Mouse (Mus musculus) fibroblast of lung, adult 2 months (primary cell): Measurements from ENCODE around the gene Nfib.
"Not testable (repeated sequence)": the region's sequence is repeated elsewhere in the genome, so short reads cannot be mapped to it uniquely, and the experiment has no call there.

Experiments
- DNase-seq: peaks from one replicate; pipeline ENCODE4 v3.0.0-alpha.2; 2011; ENCODE audit warnings: low read depth

Nfib gene

DNA sequence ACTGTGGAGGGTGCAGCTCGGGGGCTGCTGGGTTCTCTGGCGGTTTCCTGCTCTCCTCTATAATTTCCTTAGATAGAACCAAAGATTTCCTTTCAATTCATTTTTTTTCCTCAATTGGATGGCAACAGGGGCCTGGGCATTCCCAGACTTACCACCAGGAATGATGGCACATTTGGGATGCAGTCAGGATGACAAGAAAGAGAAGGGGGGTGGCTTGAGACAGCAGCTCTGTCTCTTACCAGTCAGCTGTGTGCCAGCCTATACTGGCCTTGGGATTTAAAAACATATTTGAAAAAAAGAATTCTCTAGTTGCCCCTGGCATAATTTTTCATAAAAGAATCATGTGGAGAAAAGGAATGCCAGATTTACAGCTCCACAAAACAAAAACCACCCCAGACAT, 408.0 kb downstream of the Nfib start:
- no peak for DNase-seq

- DNase-seq, result no peak
These were observed 411.5 kb downstream of the Nfib start for GRCm38 (mm10) chr4:82294066-82294465.

GRCm38 (mm10) chr4:82291174-82291847, 414.2 kb downstream of the Nfib start:
- DNase-seq, result no peak

GRCm38 (mm10) chr4:82290623-82291022, 414.9 kb downstream of the Nfib start:
- no peak for DNase-seq

GRCm38 (mm10) chr4:82289596-82289995, 416.0 kb downstream of the Nfib start:
- no peak for DNase-seq

- no peak for DNase-seq
These were observed 417.4 kb downstream of the Nfib start for GRCm38 (mm10) chr4:82288138-82288537.

- no peak for DNase-seq
These were observed 418.1 kb downstream of the Nfib start for GRCm38 (mm10) chr4:82287454-82287853.

DNA sequence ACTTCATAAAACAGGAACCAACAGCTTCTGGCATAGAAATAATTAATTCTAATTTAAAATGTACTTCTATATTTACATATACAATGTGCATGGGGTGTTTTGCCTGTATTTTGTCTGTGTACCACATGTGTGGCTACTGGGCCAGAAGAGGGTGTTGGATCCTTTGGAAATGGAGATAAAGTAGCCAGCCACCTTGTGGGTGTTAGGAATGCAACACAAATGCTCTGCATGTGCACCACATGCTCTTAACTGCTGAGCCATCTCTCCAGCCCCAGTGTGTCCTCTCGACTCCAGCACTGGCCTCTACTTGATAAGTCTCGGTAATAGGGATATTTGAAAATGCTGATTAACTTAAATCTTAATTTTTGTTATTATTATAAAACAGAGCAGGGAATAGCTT, 418.6 kb downstream of the Nfib start:
- DNase-seq, result no peak

DNA sequence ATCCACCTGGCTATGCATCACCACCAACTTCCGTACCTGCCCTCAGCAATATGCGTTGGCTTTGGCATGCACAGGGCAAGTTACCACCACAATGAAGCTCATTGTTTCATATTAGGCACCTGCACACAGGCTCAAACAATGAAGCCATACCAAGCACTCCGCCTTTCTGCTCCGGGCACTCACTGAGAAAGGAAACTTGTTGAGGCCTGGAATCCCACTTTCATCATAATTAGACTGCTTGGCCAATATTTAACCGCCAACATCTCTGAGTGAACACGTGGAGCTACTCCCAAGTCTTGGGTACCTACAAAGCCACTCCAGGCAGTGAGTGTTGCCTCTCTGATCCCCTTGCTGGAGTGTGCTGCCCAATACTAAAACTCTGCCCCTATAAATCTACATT, 422.0 kb downstream of the Nfib start:
- DNase-seq, result no peak

DNA sequence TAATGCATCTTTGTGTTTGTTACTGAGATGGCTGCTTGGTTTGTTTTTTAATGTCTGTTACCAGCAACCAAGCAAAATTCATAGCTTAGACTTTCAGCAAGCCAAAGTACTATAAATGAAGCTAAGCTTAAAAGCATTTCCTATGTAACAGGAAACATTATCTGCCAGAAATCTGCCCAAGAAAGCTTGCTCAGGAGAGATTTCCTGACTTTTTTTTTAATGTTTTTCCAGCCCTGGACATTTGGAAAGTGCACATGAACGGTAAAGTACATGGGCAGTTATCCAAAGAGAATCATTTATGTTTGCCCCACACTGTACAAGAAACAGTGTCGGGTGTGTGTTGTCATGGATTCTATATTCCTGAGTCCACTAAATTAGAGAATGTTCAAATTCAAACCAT, 429.6 kb downstream of the Nfib start:
- no peak for DNase-seq

DNA sequence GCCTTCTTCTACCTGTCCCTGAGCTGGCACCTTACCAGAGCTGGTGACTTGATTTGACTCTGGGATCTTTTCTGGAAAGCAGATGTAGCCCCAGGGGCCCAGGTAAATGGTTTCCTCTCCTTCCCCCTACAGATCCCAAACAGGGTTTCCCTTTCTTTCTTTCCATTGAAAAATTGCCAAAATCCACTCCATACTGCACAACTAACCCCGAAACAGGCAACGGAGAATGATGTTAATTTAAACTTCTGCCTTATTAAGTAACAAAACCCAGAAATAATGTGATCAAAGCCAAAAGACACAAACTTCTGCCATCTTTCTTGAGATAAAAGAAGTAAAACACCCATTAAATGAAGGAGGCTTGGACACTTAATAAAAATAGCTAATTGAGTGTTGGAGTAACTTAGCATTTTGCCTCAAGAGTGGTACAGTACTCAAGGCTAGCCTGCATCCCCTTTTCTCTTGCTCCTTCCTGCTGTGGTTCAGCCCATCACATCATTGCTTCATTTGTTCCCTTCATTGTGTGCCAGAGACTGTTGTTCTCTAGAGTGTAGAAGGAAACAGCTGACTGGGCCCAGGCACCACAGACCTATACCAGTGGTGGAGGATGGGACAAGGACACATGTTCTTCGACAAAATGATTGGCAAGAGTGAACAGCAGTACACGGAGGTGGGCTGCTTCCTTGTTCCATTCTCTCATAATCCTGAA, 432.3 kb downstream of the Nfib start:
- DNase-seq, result no peak

DNA sequence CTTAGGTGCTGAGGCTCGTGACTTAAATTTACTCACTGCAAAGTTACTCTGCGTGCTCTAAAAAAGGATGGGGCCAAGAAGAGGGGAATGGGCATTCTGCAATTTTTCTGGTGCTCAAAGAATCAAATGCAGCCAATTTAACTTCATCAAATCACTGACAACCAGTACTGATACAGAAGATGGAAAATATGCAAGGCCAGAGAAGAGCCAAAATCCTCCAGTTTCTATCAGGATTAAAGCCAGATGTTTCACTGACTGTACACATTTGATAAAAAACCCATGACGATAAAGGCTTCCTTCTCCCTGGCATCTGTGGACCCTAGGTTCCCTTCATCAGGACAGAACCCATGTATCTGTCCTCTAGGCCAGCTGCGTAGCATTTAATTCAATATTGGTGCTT, 433.5 kb downstream of the Nfib start:
- DNase-seq, result no peak

DNA sequence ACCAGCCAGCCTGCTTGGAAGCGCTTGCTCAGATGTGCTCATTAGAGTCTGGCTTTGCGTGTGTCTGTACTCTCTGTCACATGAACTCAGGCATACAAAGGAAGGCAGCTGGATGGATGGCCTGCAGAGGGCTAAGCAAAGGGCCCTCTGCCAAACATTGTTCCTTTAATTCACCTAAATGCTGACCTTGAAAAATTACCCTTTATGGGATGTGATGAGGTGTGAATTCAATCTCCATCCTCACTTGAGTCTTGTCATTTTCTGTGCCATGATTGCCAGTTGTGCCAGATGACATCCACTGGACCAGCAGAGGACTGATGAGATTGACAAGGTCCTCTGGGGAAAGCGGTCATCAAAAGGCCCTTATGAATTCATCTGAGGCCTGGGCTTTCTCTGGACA, 434.0 kb downstream of the Nfib start:
- DNase-seq, result no peak

GRCm38 (mm10) chr4:82267832-82268778, 437.4 kb downstream of the Nfib start:
- DNase-seq, result no peak

- no peak for DNase-seq
These were observed 439.4 kb downstream of the Nfib start for GRCm38 (mm10) chr4:82266066-82266619.

DNA sequence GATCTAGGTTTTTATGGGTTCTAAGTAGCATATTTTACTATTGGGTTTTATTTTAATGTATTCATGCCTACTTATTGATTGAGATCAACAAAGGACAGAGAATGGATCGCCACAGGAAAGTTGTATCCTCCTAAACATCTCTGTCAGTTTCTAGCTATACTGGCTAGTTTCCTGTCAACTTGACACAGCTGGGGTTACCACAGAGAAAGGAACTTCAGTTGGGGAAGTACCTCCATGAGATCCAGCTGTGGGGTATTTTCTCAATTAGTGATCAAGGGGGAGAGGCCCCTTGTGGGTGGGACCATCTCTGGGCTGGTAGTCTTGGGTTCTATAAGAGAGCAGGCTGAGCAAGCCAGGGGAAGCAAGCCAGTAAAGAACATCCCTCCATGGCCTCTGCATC, 447.0 kb downstream of the Nfib start:
- not testable (repeated sequence) for DNase-seq

GRCm38 (mm10) chr4:82252054-82252453, 453.5 kb downstream of the Nfib start:
- no peak for DNase-seq

DNA sequence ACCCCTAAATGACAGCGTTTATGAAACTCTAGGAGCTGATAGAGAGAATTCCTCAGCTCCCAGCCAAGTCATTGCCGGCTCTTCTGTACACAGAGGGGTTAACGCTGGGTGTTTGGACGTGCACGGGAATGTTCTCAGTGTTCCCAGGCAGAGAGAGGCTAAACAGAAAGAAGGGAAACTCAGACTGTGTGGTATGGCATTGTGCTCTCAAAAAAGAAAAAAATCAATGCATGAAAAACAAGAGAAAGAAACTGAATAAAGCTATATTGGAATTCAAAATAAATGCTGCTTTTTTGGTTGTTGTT, 455.2 kb downstream of the Nfib start:
- DNase-seq, result no peak

- DNase-seq, result no peak
These were observed 455.8 kb downstream of the Nfib start for GRCm38 (mm10) chr4:82249518-82250354.

GRCm38 (mm10) chr4:82248961-82249360, 456.6 kb downstream of the Nfib start:
- DNase-seq, result no peak

- DNase-seq, result no peak
These were observed 457.5 kb downstream of the Nfib start for GRCm38 (mm10) chr4:82248031-82248430.

DNA sequence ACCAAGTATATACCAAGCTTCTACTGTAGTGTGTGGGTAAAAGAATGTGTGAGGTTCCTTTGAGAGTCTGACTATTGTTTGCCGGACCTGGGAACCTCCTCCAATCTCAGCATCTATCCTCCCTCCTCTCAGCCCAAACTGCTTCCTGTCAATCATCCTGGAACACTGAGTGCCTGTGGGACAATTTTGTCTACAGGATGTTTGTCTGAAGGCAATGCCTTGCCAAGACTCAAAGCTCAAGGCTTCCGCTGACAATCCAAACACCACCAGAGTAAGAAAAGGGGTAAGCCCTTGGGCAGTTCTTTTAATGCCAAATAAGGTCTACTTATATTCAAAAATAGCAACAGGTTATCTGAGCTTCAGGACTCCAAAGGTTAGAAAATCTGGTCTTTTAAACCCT, 459.3 kb downstream of the Nfib start:
- no peak for DNase-seq
